Mouse (Mus musculus): ENCODE results near the gene Rpl15. TPM values are rescaled to one million over a fixed set of nuclear protein-coding genes. Genes with fewer than 3 reads are reported as not detected.
"Not testable (repeated sequence)": the region's sequence is repeated elsewhere in the genome, so short reads cannot be mapped to it uniquely, and the experiment has no call there.

Gene Rpl15
- polyA plus RNA-seq, 1 experiment from 2014 or later, result 344 TPM

DNA sequence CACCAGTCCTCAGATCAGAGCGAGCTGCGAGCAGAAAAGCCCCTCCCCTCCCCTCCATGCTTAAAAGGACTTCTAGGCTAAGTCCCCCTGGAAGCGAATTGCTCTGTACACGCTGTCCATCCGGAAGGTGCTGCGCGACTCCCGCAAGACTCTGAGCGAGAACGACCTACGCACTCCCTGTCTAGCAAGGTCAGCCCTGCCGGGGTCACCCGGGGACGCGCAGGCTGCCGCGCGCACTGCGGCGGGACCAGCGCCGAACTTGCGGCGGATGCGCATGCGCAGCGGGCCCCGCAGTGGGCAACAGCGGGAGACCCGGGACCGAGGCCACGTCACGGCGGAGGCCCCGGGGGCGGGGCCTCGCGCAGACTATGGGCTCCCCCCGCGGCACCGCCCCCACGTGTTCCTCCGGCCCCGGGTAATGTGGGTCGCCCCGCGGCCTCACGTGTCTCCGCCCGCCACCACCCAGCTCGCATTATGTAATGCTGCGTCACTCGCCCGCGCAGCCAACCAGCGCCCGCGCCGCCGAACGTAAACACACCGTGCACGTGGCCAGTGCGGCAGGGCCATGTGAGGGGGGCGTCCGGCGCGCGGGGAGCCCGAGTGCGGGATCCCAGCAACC is 33.0 kb downstream of the Rpl15 start:
- ATAC-seq (replicated peaks; ENCODE audit: insufficient number of reproducible peaks, low FRiP score, low TSS enrichment), result peak; percentile 91
- Histone ChIP-seq H3K9ac (ENCODE audit: low read depth, low read length) (peak overlapping the region; percentile 78), H3K36me3 (ENCODE audit: control insufficient read depth, insufficient read depth, low read length) (no peaks in the 10 kb centered on the region), H3K27me3 (ENCODE audit: control insufficient read depth, insufficient read depth, low read length) (no peaks in the 10 kb centered on the region), H3K9me3 (replicated peaks; ENCODE audit: control insufficient read depth, low read length) (no peaks in the 10 kb centered on the region), H3K4me3 (ENCODE audit: low read depth, low read length) (peak overlapping the region; percentile 88), H3K4me2 (peak overlapping the region; percentile 81), H3K4me1 (ENCODE audit: control insufficient read depth, insufficient read depth, low read length) (no peaks in the 10 kb centered on the region), H3K27ac (ENCODE audit: low read depth, low read length) (peak overlapping the region; percentile 94)
- under 1% methylated on average over 71 of the region's 71 CpGs for whole genome bisulfite sequencing (ENCODE audit: insufficient replicate concordance)

DNA sequence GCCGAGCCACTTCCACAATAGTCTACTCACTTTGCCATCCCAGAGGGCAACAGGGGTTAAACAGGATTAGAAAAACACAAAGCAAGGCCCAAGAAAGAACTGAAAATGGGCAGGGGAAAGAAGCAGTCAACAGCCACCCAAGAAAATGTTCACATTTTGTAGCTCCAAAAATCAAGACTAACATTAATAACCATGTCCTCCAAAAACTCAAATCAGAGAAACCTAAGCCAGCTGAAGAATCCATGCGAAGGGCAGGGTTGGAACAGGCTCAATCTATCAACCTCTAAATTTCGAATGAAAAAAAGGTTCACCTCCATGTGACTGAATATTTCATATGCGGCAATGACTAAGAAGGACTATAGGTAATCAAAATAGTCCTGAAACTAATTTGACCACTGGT is 33.8 kb downstream of the Rpl15 start:
- WGBS (ENCODE audit: insufficient replicate concordance), result 74% methylated on average over 4 of the region's 4 CpGs
- no peak overlapping the region for H3K27ac ChIP-seq (ENCODE audit: low read depth, low read length)
- no peaks in the 10 kb centered on the region for H3K9me3 ChIP-seq (replicated peaks; ENCODE audit: control insufficient read depth, low read length)
- H3K9ac ChIP-seq (ENCODE audit: low read depth, low read length), result no peak overlapping the region; the same call in 1 of the 2 replicates
- H3K4me2 ChIP-seq, result peak overlapping the region; percentile 81
- H3K4me1 ChIP-seq (ENCODE audit: control insufficient read depth, insufficient read depth, low read length), result no peaks in the 10 kb centered on the region
- no peak for ATAC-seq (replicated peaks; ENCODE audit: insufficient number of reproducible peaks, low FRiP score, low TSS enrichment)
- H3K4me3 ChIP-seq (ENCODE audit: low read depth, low read length), result peak overlapping the region; percentile 88
- H3K27me3 ChIP-seq (ENCODE audit: control insufficient read depth, insufficient read depth, low read length), result no peaks in the 10 kb centered on the region
- no peaks in the 10 kb centered on the region for H3K36me3 ChIP-seq (ENCODE audit: control insufficient read depth, insufficient read depth, low read length)

DNA sequence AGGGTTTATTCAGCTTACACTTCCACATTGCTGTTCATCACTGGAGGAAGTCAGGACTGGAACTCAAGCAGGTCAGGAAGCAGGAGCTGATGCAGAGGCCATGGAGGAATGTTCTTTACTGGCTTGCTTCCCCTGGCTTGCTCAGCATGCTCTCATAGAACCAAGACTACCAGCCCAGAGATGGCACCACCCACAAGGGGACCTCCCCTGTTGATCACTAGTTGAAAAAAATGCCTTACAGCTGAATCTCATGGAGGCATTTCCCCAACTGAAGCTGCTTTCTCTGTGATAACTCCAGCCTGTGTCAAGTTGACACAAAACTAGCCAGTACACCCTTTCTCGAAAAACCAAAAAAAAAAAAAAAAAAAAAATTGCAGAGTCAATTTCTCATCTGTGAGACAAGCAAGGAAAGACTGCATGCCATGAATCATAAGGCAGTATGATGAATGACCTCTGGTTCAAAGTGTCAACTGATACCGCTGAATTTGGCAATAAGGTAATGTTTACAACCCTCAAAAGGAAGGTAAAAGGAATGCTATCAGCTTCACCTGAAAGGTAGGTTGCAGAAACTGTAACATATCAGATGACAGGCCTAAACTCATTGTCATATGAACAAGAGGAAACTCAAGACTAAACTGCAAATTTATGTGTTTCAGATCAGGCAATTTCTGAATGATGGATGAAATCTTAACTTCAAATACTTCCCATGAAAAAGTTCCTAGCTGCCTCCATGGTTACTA is 34.5 kb downstream of the Rpl15 start:
- H3K27me3 ChIP-seq (ENCODE audit: control insufficient read depth, insufficient read depth, low read length); H3K4me3 ChIP-seq (ENCODE audit: low read depth, low read length); H3K4me1 ChIP-seq (ENCODE audit: control insufficient read depth, insufficient read depth, low read length); ATAC-seq (replicated peaks; ENCODE audit: insufficient number of reproducible peaks, low FRiP score, low TSS enrichment); H3K4me2 ChIP-seq; H3K9ac ChIP-seq (ENCODE audit: low read depth, low read length); H3K27ac ChIP-seq (ENCODE audit: low read depth, low read length); H3K9me3 ChIP-seq (replicated peaks; ENCODE audit: control insufficient read depth, low read length); H3K36me3 ChIP-seq (ENCODE audit: control insufficient read depth, insufficient read depth, low read length): not testable (repeated sequence)
- WGBS (ENCODE audit: insufficient replicate concordance), result 87% methylated on average over 2 of the region's 2 CpGs

DNA sequence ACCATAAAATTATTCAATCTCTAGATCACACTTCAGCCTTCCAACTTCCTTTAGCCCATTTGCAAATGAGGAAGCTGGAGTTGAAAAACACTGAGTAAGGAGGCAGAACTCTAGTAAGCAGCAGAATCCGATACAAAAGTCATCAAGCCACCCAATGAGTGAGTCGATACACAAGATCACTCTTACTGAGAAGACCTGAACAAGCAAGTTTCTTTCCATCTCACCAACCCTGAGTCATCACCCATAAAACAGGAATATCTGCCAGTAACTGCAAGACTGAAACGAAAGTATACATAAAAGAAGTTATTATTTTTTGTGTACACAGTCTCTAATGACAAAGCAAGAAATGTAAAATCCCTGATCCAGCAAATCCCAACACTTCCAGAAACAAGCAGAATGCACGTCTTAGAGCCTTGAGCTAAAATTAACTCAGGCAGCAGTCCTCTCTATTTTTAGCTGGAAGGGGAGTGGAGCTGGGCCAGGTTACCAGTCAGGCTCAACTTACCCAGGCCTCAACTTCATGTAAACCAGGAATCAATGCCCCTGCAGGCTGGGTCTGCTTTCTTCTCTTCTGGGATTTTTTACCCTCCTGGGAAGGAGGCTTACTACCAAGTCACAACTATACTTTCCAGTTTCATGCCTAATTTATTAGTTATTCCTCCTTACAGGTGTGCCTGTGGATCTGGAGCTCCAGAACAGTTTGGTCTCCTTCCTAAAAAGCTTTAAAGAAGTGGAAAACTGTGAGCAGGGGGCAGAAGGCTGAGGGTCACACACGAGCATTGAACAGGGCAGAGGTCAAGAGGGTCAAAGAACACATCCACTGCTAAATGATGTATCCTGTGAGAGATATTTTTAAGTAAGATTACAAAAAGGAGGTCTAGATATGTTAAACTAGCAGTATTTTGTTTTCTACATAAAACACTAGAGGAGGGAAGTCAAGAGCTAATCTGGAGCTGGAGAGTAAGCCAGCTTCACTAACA is 36.9 kb downstream of the Rpl15 start:
- no peaks in the 10 kb centered on the region for H3K36me3 ChIP-seq (ENCODE audit: control insufficient read depth, insufficient read depth, low read length)
- no peaks in the 10 kb centered on the region for H3K27me3 ChIP-seq (ENCODE audit: control insufficient read depth, insufficient read depth, low read length)
- no peaks in the 10 kb centered on the region for H3K9me3 ChIP-seq (replicated peaks; ENCODE audit: control insufficient read depth, low read length)
- WGBS (ENCODE audit: insufficient replicate concordance), result 35% methylated on average over 5 of the region's 5 CpGs
- peak overlapping the region; percentile 41 for H3K4me2 ChIP-seq
- no peak overlapping the region for H3K4me3 ChIP-seq (ENCODE audit: low read depth, low read length)
- 0 out of 2 replicates have a peak overlapping the region, but pooled peaks have one; percentile 1 for H3K9ac ChIP-seq (ENCODE audit: low read depth, low read length)
- H3K4me1 ChIP-seq (ENCODE audit: control insufficient read depth, insufficient read depth, low read length), result no peaks in the 10 kb centered on the region
- no peak for ATAC-seq (replicated peaks; ENCODE audit: insufficient number of reproducible peaks, low FRiP score, low TSS enrichment)
- peak overlapping the region; percentile 90 for H3K27ac ChIP-seq (ENCODE audit: low read depth, low read length)

DNA sequence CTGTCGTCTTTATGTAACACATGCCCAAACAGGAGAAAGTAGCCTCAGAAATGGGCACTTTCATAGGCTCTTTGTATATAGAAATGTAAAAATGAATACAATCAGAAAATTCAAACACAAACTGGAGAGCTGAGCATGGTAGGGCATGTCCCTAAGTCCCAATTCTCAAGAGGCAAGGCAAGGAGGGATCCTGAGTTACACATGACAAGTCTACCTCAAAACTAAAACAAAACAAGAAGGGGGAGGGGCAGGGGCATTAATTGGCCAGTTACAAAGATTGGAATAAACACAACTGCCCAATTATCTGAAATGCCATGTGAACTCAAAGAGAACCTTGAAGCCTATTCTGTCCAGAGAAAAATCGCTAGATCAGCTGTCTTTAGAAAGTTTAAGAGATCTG is 38.1 kb downstream of the Rpl15 start:
- Histone ChIP-seq H3K27ac (ENCODE audit: low read depth, low read length) (no peak overlapping the region), H3K27me3 (ENCODE audit: control insufficient read depth, insufficient read depth, low read length) (no peaks in the 10 kb centered on the region), H3K9me3 (replicated peaks; ENCODE audit: control insufficient read depth, low read length) (no peaks in the 10 kb centered on the region), H3K9ac (ENCODE audit: low read depth, low read length) (no peak overlapping the region), H3K4me1 (ENCODE audit: control insufficient read depth, insufficient read depth, low read length) (no peaks in the 10 kb centered on the region), H3K4me3 (ENCODE audit: low read depth, low read length) (no peak overlapping the region), H3K4me2 (no peak overlapping the region), H3K36me3 (ENCODE audit: control insufficient read depth, insufficient read depth, low read length) (no peaks in the 10 kb centered on the region)
- no peak for ATAC-seq (replicated peaks; ENCODE audit: insufficient number of reproducible peaks, low FRiP score, low TSS enrichment)
- 81% methylated on average over 2 of the region's 2 CpGs for WGBS (ENCODE audit: insufficient replicate concordance)

GRCm38 (mm10) chr14:18231866-18232265 is 39.3 kb downstream of the Rpl15 start:
- 90% methylated on average over 8 of the region's 8 CpGs for WGBS (ENCODE audit: insufficient replicate concordance)
- H3K27ac ChIP-seq (ENCODE audit: low read depth, low read length); H3K36me3 ChIP-seq (ENCODE audit: control insufficient read depth, insufficient read depth, low read length); H3K4me3 ChIP-seq (ENCODE audit: low read depth, low read length); ATAC-seq (replicated peaks; ENCODE audit: insufficient number of reproducible peaks, low FRiP score, low TSS enrichment); H3K9me3 ChIP-seq (replicated peaks; ENCODE audit: control insufficient read depth, low read length); H3K4me2 ChIP-seq; H3K4me1 ChIP-seq (ENCODE audit: control insufficient read depth, insufficient read depth, low read length); H3K27me3 ChIP-seq (ENCODE audit: control insufficient read depth, insufficient read depth, low read length); H3K9ac ChIP-seq (ENCODE audit: low read depth, low read length): not testable (repeated sequence)

DNA sequence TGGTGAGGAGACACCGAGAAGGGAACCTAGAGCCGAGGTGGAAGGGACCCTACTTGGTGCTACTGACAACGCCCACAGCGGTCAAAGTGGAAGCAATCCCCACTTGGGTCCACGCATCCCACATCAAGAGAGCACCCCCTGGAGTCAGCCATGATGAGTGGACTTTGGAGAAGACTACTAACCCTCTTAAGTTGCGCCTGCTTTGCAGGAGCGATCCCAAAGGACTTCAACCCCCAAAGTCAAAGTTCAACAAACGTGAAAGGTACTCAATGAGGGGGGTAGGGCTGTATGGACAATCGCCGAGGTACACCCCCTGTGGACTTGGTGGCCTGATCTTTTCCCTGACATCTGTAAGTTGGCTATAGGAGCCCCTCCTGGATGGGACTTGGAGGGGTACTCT is 41.4 kb downstream of the Rpl15 start:
- not testable (repeated sequence) for H3K4me3 ChIP-seq (ENCODE audit: low read depth, low read length); H3K9ac ChIP-seq (ENCODE audit: low read depth, low read length); H3K27me3 ChIP-seq (ENCODE audit: control insufficient read depth, insufficient read depth, low read length); H3K27ac ChIP-seq (ENCODE audit: low read depth, low read length); H3K9me3 ChIP-seq (replicated peaks; ENCODE audit: control insufficient read depth, low read length); H3K4me1 ChIP-seq (ENCODE audit: control insufficient read depth, insufficient read depth, low read length); H3K4me2 ChIP-seq; ATAC-seq (replicated peaks; ENCODE audit: insufficient number of reproducible peaks, low FRiP score, low TSS enrichment); H3K36me3 ChIP-seq (ENCODE audit: control insufficient read depth, insufficient read depth, low read length)
- WGBS (ENCODE audit: insufficient replicate concordance), result 91% methylated on average over 10 of the region's 10 CpGs

- H3K9ac ChIP-seq (ENCODE audit: low read depth, low read length); H3K9me3 ChIP-seq (replicated peaks; ENCODE audit: control insufficient read depth, low read length); H3K4me3 ChIP-seq (ENCODE audit: low read depth, low read length); H3K4me2 ChIP-seq; H3K27me3 ChIP-seq (ENCODE audit: control insufficient read depth, insufficient read depth, low read length); H3K27ac ChIP-seq (ENCODE audit: low read depth, low read length); ATAC-seq (replicated peaks; ENCODE audit: insufficient number of reproducible peaks, low FRiP score, low TSS enrichment); H3K36me3 ChIP-seq (ENCODE audit: control insufficient read depth, insufficient read depth, low read length); H3K4me1 ChIP-seq (ENCODE audit: control insufficient read depth, insufficient read depth, low read length): not testable (repeated sequence)
- WGBS (ENCODE audit: insufficient replicate concordance), result 84% methylated on average over 11 of the region's 11 CpGs
These were observed 45.0 kb downstream of the Rpl15 start for GRCm38 (mm10) chr14:18226181-18226580.
